Mouse (Mus musculus) lung, adult 18-20 months (tissue): ENCODE data around the gene Igf2bp1.

Source experiments
- DNase-seq, 2 experiments: peaks; one replicate each; pipeline ENCODE4 v3.0.0; 2022; ENCODE audit warnings: mixed read lengths in 2 of 2

Igf2bp1 gene

GRCm38 (mm10) chr11:96005403-96006271, at the start of gene Igf2bp1:
TSS of gene Igf2bp1 (minus strand) at chr11:96005940.
- no peak for DNase-seq

- DNase-seq: no peak
Measured at GRCm38 (mm10) chr11:96050854-96051253, 45.1 kb upstream of the Igf2bp1 start.

GRCm38 (mm10) chr11:96049939-96050338, 44.2 kb upstream of the Igf2bp1 start:
- DNase-seq: peak in 1 of 2 experiments; percentile 12

GRCm38 (mm10) chr11:96047469-96048373, 42.0 kb upstream of the Igf2bp1 start:
- DNase-seq: no peak

GRCm38 (mm10) chr11:96046793-96047192, 41.1 kb upstream of the Igf2bp1 start:
- no peak for DNase-seq

GRCm38 (mm10) chr11:96046028-96046427, 40.3 kb upstream of the Igf2bp1 start:
- DNase-seq: no peak

- no peak for DNase-seq
Measured at GRCm38 (mm10) chr11:96044803-96045567, 39.2 kb upstream of the Igf2bp1 start.

- DNase-seq: no peak
Measured at GRCm38 (mm10) chr11:96038560-96038959, 32.8 kb upstream of the Igf2bp1 start.

GRCm38 (mm10) chr11:96037499-96037898, 31.8 kb upstream of the Igf2bp1 start:
- no peak for DNase-seq

- peak in 1 of 2 experiments; percentile 7 for DNase-seq
Measured at GRCm38 (mm10) chr11:96035133-96035532, 29.4 kb upstream of the Igf2bp1 start.

GRCm38 (mm10) chr11:96034596-96035052, 28.9 kb upstream of the Igf2bp1 start, which contains the start of gene Snf8:
TSS of gene Snf8 (plus strand) at chr11:96034885.
- DNase-seq: peak; percentile 93 to 96

- DNase-seq: no peak
Measured at GRCm38 (mm10) chr11:96034116-96034515, 28.4 kb upstream of the Igf2bp1 start.

- DNase-seq: no peak
Measured at GRCm38 (mm10) chr11:96033264-96033663, 27.5 kb upstream of the Igf2bp1 start.

GRCm38 (mm10) chr11:96031701-96032100, 26.0 kb upstream of the Igf2bp1 start:
- DNase-seq: no peak

GRCm38 (mm10) chr11:96030571-96030970, 24.8 kb upstream of the Igf2bp1 start:
- no peak for DNase-seq

- no peak for DNase-seq
Measured at GRCm38 (mm10) chr11:96028130-96028529, 22.4 kb upstream of the Igf2bp1 start.

- DNase-seq: no peak
Measured at GRCm38 (mm10) chr11:96020622-96021021, 14.9 kb upstream of the Igf2bp1 start.

GRCm38 (mm10) chr11:96017941-96018351, 12.2 kb upstream of the Igf2bp1 start:
- no peak for DNase-seq

GRCm38 (mm10) chr11:96015421-96015820, 9.7 kb upstream of the Igf2bp1 start:
- DNase-seq: no peak

GRCm38 (mm10) chr11:96011982-96012381, 6.2 kb upstream of the Igf2bp1 start:
- no peak for DNase-seq

- no peak for DNase-seq
Measured at GRCm38 (mm10) chr11:96008827-96009226, 3.1 kb upstream of the Igf2bp1 start.

GRCm38 (mm10) chr11:96007516-96008235, 1.9 kb upstream of the Igf2bp1 start:
- no peak for DNase-seq
